Mouse (Mus musculus): ENCODE data around the gene Gm9817. TPM values are rescaled to one million over a fixed set of nuclear protein-coding genes. Genes with fewer than 3 reads are reported as not detected.
"Not testable (repeated sequence)": the region's sequence is repeated elsewhere in the genome, so short reads cannot be mapped to it uniquely, and the experiment has no call there.

Gene Gm9817
- not detected for total RNA-seq (2021)
- long read RNA-seq, experiment 1 = 0 reads
- long read RNA-seq, experiment 2 = 0 reads

DNA sequence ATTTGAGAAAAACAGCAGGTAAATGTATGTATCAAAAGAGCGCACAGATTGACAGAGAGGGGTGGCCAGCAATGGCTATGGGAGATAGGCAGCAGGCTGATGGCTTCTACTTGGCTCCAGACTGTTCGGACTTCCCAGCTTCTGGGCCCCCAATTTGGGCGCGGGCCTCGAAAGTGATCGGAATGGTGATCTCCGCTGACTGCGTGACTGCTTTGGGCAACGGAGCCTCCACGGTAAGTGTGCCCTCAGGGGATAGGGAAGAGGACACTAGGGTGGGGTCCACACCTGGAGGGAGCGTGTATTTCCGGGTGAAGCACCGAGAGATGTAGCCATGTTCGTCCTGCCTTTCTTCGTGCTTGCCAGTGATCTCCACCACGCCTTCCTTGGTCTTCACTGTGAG lies at the start of gene Gm9817:
Gene Gm9817, plus strand, starts transcription at position 301 of the 400 bp plus-strand sequence.
- DNase-seq (ENCODE audit: low spot score in 2 of 2) = not testable (repeated sequence)

DNA sequence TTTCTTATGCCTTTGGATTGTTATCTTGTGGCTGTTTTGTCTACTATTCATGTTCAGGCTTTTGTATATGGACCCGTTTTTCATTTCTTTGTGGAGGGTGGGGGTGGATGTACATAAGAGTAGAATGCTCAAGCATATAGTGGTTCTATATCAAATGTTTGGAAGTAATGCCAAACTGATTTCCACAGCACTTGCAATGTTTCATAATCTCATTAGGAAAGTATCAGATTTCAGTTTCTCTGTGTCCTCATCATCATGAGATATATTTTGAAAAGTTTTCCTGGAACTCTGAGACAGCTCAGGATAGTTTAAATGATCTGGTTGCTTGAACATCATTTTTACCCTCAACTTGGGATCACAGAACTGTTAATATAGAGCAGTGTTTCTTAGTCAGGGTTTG lies 48.7 kb upstream of the Gm9817 start:
- DNase-seq (ENCODE audit: low spot score in 2 of 2) = no peak

DNA sequence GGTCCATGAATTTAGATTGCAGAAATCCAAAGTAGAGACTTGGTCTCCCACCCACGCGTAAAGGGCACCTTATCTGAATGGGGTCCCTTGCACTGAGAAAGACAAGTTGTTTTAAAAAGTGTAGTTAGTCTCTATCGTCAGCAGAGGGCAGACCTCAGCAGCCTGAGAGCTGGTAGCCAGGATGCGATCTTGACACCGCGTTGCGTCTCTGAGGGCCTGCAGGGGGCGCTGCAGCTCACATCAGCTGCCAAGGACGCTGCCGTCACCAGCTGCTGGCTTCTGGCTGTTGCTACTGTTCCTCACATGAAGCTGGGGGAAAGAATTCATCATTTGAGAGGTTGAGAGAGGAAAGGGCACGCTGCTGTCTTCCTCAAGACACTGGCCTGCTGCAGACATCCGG lies 47.7 kb upstream of the Gm9817 start:
- DNase-seq (ENCODE audit: low spot score in 2 of 2) = peak; percentile 90 to 92

DNA sequence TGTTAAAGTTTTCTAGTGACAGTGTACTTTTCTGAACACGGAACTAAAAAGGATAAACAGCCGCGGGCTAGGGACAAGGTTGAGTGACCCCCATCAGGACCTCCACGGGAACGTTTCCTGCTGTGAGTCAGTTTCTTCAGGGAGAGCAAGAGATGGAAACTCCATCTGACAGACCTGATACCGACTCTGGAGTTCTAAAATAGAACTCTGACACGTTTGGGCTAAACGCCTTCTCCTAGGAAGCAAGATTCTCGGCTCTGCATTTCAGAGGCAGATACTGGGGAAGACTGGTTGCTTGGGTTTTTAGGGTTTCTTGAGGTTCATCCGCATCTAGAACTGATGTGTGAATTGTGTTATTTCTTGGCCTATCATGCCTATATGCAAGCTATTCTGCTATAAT lies 47.2 kb upstream of the Gm9817 start:
- DNase-seq (ENCODE audit: low spot score in 2 of 2) = peak in 1 of 2 experiments; percentile 19

DNA sequence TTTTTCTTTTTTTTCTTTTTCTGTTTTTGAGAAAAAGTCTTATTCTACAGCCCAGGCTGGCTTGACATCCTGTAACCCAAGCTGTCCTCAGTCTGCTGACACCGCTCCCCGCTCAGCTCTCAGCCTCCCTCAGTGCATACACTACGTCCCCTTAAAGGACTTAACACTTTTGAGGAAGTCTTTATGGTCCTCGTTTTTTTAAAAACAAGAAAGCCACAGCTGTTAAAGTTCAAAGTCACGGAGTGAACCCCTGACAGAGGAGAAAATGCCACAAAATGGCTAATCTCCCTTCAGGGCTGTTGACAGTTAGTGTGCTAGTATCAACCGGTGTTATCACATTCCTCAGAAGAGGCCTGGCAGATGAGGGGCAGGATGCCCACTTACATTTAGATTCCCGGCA lies 46.7 kb upstream of the Gm9817 start:
- DNase-seq (ENCODE audit: low spot score in 2 of 2) = no peak

DNA sequence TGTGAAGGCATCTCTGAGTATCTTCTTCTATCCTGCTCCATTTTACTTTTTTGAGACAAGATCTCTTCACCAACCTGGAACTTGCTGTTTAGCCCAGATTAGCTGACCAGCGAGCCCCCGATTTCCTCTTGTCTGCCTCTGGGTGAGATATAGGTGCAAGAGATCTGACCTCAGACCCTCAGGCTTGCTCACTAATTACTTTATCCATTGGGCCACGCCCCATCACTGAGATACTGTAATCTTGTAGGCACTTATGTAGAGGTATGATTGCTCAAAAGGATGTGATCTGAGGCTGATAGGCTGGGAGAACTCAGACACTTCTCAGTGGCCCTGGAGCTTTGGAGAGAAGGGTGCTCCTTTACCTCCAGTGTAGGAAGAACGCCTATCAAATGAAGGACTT lies 46.0 kb upstream of the Gm9817 start:
- DNase-seq (ENCODE audit: low spot score in 2 of 2) = no peak

DNA sequence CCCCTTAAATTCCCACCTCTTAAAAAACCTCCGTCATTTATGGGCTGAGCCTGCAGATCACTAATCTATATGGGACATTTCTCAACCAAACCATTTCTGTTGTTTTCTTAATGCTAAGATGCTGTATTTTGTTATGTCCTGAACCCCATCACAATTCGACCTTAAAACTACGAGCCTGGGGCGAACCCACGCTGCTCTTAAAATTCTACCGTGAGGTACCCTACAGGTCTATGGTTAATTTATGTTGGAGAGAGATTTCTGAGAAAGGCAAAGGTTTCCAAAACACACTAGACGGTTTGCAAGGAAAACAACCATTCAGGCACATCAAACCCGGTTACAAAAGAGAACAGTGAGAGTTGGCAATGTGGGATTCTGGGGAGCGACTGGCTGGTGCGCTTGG lies 45.1 kb upstream of the Gm9817 start:
- no peak for DNase-seq (ENCODE audit: low spot score in 2 of 2)

DNA sequence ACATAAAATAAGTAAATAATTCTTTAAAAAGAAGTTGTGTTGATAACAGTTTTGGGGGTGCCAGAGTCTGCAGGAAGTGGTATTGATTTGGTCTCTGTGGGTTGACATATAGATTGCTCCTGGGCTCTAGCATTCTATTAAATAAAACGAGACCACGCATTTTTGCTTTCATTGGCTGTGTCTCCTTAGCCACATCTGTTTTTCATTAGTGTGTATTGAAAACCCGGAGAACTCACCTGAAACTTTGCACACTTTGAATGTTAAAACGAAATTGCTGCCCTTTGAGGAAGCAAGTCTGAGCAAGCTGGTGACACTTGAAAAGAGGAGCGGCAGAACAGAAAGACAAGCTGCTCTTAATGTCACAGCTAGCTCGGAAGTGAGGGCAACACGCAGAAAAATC lies 43.7 kb upstream of the Gm9817 start:
- DNase-seq (ENCODE audit: low spot score in 2 of 2) = no peak

DNA sequence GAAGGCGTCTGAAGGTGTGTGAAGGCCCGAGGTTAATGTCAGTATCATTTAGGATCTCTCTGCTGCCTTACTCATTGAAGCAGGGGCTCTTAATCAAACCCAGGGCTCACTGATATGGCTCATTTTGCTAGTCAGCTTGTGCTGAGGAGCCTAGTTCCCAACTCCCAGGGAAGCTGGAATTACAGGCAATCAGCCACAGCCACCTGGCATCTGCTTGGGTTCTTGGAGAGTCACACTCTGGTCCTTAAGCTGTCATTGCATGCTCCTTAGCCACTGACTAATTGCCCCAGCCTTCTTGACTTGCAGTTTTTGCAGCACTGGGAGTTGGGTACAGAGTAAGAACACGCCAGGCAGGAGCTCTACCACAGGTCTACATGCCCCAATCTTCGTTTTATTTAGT lies 42.1 kb upstream of the Gm9817 start:
- no peak for DNase-seq (ENCODE audit: low spot score in 2 of 2)

DNA sequence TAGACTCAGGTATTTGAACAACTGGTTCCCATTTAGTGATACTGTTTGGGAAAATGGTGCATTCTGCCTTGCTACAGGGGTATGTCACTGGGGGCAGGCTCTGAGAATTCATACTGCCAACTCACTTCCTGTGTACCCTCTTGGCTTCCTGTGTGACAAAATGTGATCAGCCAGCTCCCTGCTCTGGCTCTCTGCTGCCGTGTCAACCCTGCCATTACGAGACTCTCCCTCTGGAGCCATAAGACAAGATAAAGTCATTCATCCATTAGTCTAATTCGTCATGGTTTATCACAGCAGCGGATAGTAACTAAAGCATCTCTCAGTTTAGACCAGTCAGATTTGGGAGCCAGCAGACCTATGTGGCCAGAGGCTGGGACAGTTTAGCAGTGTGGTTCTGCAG lies 38.3 kb upstream of the Gm9817 start:
- DNase-seq (ENCODE audit: low spot score in 2 of 2) = no peak

DNA sequence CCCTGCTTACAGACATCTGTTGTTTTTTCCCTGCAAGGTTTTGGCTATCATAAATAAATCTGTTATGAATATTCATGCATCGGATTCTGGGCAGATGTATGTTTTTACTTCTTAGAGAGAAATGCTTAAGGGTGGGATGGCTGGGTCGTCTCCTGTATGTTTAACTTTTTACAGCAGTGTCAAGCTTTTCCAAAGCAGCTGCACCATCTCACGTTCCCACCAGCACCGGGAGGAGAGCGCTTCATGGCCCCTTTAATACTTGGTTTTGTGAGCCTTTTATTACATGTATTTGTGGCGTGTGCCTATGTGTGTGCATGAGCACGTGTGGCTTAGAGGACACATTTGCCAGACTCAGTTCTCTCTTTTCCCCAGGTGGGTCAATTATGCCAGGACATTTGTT lies 37.8 kb upstream of the Gm9817 start:
- DNase-seq (ENCODE audit: low spot score in 2 of 2) = no peak

DNA sequence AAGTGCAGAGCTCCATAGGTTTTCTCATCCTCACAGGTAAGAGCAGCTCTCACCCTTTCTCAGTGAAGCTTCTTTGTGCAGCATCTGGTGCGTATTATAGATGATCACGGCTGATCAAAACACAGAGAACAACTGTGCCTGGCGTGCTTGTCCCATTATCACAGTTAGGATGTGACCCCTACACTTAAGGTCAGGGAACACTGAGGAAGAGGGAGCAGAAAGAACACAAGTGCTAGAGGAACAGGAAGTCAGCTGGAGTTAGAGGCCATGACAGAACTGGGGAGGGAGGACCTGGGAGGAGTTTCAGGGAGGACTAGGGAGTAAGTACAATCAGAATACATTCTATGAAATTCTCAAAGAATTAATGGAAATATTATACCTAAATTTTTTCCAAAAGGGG lies 35.0 kb upstream of the Gm9817 start:
- no peak for DNase-seq (ENCODE audit: low spot score in 2 of 2)

DNA sequence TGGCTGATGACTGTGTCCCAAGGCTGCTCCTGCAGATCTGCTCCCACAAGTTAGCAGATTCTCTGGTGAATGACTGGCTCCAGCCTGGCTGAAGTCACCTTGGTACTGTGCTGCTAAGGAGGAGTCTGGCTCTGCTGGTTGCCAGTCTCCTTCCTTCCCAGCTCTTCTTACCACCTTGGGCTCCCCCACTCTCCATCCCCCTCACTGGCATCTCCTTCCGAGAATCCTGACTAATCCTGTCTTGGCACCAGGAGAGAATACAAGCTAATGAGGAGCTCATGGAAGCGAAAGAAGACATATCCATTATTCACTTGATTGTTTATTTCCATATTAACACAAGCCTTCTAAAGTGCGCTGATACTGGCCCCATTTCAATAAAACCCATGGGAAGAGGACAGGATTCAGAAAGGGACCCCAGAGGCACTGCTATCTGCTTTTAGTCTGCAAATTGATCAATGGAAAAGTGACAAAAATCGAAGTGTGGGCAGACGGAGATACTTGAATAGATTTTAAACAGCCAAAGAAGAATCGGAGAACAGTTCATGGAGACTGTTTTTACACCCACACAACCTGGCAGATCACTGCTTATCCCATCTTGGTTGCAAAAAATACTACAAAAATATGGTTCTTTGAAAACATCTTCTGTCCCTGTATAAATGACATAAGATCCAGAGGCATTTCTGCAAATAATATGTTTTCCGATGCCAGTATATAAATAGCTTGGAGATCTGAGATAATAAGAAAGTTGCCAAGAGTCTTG lies 29.1 kb upstream of the Gm9817 start:
- peak; percentile 12 to 30 for DNase-seq (ENCODE audit: low spot score in 2 of 2)

DNA sequence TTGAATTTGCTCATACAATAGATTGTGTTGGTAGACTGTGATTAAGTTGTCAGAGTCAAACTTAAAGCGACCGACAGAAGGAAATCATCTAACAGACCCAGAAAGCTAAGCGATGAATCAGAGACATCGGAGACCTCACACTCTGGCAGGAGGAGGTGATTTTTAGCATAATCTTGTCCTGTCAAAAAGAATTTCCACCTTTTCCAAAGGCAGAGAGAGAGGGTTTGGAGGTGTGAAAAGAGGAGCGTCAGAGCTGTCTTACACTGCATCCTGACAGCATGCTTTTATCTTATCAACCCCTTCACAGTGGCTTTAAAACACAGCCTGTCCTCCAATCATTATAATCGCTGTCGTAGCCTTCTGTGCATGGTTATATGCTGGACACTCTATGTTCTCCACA lies 25.7 kb upstream of the Gm9817 start:
- no peak for DNase-seq (ENCODE audit: low spot score in 2 of 2)

DNA sequence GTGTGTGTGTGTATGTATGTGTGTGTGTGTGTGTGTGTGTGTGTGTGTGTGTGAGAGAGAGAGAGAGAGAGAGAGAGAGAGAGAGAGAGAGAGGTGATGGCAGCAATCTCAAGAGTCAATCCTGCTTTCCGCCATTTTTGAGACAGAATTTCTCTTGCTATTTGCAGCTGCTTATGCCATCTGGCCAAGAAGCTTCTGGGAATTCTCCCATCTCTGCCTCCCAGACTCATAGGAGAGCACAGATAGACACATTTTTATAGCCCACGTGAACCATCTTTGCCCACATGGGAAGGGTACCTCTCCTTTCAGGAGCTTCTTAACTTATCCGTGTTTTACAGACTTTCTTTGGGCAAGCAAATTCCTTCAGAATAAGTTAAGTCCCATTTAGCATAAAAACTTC lies 24.6 kb upstream of the Gm9817 start:
- DNase-seq (ENCODE audit: low spot score in 2 of 2) = peak in 1 of 2 experiments; percentile 9

DNA sequence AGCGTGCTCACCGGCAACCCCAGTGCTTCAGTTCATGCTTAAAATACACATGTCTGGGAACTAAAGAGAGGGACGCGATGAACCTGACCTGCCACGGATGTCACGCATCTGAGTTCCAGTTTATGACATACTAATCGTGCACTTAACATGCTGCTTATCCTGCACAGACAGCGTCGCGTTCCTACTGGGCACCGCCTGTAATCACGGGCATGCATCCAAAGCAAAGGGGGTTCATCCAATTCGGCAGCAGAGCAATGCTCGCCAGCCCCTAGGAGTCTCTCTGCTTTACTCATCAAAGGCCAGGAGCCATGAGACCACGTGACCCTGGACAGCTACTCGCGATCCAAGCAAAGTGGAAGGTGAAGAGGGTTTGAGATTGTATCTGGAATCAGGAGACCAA lies 19.3 kb upstream of the Gm9817 start:
- no peak for DNase-seq (ENCODE audit: low spot score in 2 of 2)

DNA sequence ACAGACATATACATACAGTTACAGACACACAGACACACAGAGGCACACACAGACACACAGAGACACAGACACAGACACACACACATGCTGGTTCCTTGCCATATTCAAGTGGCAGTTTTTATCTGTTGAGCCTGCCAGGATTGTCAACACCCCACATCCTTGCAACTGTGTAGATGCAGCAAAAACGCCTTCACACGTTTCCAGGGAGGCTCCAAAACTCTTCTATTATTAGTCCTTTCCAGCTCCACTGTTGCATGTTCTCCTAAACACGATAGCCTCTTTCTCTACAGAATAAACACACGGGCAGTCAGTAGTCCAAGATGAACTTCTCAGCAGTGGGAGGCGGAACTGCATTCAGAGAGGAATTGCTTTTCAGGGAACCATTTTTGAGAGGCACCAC lies 15.3 kb upstream of the Gm9817 start:
- peak in 1 of 2 experiments; percentile 13 for DNase-seq (ENCODE audit: low spot score in 2 of 2)

DNA sequence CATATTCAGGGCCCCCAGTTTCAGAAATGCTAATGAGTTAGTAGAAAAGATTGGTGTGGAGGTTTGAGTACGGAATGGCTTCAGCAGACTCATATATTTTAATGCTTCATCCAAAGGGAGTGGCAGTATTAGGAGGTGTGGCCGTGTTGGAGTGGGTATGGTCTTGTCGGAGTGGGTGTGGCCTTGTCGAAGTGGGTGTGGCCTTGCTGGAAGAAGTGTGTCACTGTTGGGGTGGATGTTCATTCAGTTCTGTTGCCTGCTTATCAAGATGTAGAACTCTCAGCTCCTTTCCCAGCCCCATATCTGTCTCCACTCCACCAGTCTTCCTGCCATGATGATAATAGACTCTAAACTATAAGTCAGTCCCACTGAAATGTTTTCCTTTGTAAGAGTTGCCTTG lies 13.5 kb upstream of the Gm9817 start:
- no peak for DNase-seq (ENCODE audit: low spot score in 2 of 2)

DNA sequence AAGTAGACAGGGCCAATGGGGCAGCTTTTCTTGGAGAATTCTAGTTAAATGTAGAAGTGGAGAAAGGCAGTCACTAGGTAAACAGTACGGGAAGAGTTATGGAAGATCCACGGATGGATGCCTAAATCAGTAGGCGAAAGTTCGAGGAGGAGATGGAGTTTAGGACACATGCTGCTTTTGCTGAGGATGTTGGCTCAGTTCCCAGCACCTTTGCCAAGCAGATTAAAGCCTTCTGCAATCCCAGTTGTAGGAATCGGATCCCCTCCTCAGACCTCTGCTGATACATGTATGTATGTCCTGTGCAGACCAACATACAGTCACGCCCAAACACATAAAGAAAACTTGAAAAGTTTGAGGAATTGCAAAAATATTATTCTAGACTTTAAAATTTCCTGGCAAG lies 8.1 kb upstream of the Gm9817 start:
- DNase-seq (ENCODE audit: low spot score in 2 of 2) = no peak

DNA sequence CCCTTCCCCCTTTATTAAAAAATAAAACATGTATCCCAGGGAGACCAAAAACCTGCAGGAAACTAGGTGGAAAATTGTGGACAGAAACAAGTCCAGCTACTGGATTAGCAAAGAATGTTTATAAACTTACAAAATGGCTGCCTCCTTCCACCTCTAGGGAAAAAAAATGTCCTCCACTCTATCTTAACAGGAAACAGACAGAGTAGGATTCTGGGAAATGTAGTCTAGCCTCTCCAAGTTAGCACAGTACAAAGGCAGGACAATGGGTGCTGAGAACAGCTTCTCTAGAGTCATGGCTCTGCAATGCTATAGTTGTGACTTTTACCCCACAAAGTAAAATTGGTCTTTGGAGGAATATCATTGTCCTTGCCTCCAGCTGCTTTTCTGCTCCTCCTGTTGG lies 3.5 kb upstream of the Gm9817 start:
- DNase-seq (ENCODE audit: low spot score in 2 of 2) = no peak

DNA sequence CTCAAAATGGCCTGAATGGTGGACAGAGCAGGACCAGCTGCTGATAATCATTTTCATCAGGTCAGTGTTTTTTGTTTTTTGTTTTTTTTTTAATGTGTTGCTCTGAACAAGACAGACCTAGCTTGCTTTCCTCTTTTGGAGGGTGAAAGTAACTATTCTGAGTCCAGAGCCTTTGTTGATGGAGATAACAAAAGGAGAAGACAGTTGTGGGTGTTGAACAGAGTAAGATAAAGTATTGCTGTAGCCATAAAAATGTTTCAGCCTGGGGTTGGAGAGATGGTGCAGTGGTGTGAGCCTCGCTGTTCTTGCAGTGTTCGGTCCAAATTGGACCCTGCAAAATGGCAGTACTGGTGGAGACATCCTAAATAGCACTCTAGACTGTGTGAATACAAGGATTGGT lies 2.8 kb upstream of the Gm9817 start:
- DNase-seq (ENCODE audit: low spot score in 2 of 2) = no peak

DNA sequence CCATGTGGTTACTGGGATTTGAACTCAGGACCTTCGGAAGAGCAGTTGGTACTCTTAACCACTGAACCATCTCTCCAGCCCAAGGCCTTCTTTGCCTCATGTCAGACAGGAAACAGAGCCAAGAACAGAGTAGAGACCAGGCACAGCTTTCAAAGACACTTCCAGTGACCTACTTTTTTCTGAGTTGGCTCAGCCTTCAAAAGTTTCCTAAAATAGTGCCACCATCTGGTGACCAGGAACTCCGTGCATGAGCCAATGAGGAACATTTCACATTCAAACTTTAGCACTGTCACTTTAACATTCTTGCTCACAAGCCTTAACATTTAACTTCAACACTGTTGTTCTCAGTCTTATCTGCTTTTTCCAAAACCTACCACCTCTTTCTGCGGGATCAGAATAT lies 2.3 kb downstream of the Gm9817 start:
- no peak for DNase-seq (ENCODE audit: low spot score in 2 of 2)

DNA sequence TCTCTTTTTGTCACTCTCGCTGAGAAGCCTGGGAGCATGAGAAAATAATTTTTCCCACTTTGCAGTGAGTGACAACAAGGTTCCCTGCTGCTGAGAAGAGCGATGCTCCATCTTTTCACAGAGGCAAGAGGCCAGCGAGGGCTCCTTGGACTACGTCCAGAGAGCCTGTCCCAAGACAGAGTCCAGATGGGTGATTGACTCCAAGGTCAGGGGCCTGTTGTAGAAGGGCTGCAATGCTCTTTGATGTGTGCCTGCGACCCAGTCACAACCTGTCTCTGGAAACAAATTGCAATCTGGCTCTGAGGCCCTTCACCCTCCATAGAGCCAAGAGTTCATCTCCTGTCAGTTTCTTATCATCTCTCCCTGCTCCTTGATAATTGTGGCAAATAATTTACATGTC lies 5.2 kb downstream of the Gm9817 start:
- DNase-seq (ENCODE audit: low spot score in 2 of 2) = no peak
